Mouse (Mus musculus): ENCODE measurements around the gene Slc34a1. TPM values are rescaled to one million over a fixed set of nuclear protein-coding genes. Genes with fewer than 3 reads are reported as not detected.

Slc34a1 gene
- polyA plus RNA-seq, 1 experiment, result 9,073 TPM

DNA sequence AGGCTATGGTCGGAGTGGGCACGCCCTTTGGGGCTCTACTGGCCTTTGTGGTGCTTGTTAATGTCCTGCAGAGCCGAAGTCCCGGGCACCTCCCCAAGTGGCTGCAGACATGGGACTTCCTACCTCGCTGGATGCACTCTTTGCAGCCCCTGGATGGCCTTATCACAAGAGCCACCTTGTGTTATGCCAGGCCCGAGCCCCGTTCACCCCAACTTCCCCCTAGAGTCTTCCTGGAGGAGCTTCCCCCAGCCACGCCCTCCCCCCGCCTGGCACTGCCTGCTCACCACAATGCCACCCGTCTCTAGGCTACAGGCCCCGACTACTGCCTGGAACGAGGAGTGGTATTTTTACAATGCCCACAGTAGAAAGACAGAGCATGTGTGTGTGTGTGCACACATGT is 15.3 kb downstream of the Slc34a1 start:
- Histone ChIP-seq H3K27ac (ENCODE audit: insufficient read depth, low read depth, low read length) (no peak overlapping the region), H3K36me3 (ENCODE audit: control insufficient read depth, insufficient read depth, low read length) (no peaks in the 10 kb centered on the region; the same call in 1 of the 2 replicates), H3K4me1 (ENCODE audit: control insufficient read depth, insufficient read depth, low read length) (no peaks in the 10 kb centered on the region), H3K27me3 (replicated peaks; ENCODE audit: control insufficient read depth, insufficient read depth, low read length) (no peaks in the 10 kb centered on the region), H3K4me3 (ENCODE audit: insufficient read depth, low read depth, low read length) (no peak overlapping the region)
- TF ChIP-seq POLR2A (IDR thresholded peaks at IDR 0.05; ENCODE audit: low read depth, low read length), result peak; percentile 15
- TF ChIP-seq CTCF (conservative IDR thresholded peaks at IDR 0.05; ENCODE audit: insufficient read depth, insufficient read length, low read depth, low read length), result no peak
- peak; percentile 21 for DNase-seq
- WGBS, result 59% methylated on average over 12 of the region's 12 CpGs

DNA sequence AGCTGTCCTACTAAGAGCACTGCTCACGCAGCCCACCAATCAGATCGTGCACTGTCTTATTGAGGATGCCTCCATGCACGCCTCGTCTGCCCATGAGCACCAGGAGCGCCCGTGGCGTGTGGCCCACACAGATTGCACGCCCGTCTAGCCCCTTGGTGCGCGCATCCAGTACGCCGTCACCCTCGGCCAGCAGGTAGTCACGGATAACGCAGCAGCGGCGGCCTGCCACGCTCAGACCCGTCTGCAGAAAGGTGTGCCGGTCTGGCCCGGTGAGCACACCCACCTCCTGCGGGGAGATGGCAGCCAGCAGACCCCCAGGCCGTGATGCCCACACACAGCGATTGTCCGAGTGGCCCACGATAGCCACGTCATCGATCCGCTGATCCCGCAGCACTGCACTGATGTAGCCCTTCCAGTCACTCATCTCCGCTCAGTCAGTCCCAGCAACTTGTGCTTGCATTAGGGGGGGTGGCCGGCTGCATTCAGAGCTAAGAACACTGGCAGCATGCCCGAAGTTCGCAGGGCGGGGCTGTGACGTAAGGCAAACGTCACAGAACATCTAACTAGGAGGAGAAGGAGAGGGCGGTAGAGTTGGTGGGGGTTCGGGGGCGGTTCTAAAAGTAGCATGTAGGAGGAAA is 16.9 kb downstream of the Slc34a1 start, which contains the start of gene Pfn3:
Gene Pfn3 (minus strand): TSS at position 490 of the 638 bp plus-strand sequence.
- TF ChIP-seq CTCF (conservative IDR thresholded peaks at IDR 0.05; ENCODE audit: insufficient read depth, insufficient read length, low read depth, low read length) (no peak; the same call in 1 of the 2 replicates), POLR2A (IDR thresholded peaks at IDR 0.05; ENCODE audit: low read depth, low read length) (peak; percentile 90)
- WGBS, result 19% methylated on average over 41 of the region's 41 CpGs
- no peak within 1 kb of the TSS for H3K4me3 ChIP-seq (ENCODE audit: insufficient read depth, low read depth, low read length)
- H3K27ac ChIP-seq (ENCODE audit: insufficient read depth, low read depth, low read length), result no peak within 1 kb of the TSS
- H3K36me3 ChIP-seq (ENCODE audit: control insufficient read depth, insufficient read depth, low read length), result no peaks in the 10 kb centered on the region; the same call in 1 of the 2 replicates
- peak; percentile 93 for DNase-seq
- H3K4me1 ChIP-seq (ENCODE audit: control insufficient read depth, insufficient read depth, low read length), result no peaks in the 10 kb centered on the region
- no peaks in the 10 kb centered on the region for H3K27me3 ChIP-seq (replicated peaks; ENCODE audit: control insufficient read depth, insufficient read depth, low read length)

DNA sequence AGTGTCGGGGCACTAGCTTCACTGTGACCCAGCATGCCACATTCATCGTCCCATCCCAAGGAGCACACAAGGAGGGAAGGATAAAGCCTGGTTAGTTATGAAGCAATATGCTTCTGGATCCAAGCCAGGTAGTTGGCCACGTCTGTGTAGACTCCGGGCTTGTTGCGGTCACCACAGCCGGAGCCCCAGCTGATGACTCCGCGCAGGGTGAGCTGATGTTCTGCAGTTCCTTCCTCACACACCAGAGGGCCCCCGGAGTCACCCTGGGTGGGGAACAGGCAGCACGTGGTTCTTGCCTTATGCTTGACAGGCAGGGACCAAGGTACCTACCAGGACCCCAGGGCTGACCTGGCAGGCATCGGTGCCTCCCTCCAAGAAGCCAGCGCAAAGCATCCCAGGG is 20.0 kb downstream of the Slc34a1 start:
- no peaks in the 10 kb centered on the region for H3K4me1 ChIP-seq (ENCODE audit: control insufficient read depth, insufficient read depth, low read length)
- H3K27me3 ChIP-seq (replicated peaks; ENCODE audit: control insufficient read depth, insufficient read depth, low read length), result no peaks in the 10 kb centered on the region
- no peak for TF ChIP-seq POLR2A (IDR thresholded peaks at IDR 0.05; ENCODE audit: low read depth, low read length)
- peak; percentile 80 for TF ChIP-seq CTCF (conservative IDR thresholded peaks at IDR 0.05; ENCODE audit: insufficient read depth, insufficient read length, low read depth, low read length)
- DNase-seq, result peak; percentile 84
- H3K27ac ChIP-seq (ENCODE audit: insufficient read depth, low read depth, low read length), result no peak overlapping the region
- 7% methylated on average over 12 of the region's 12 CpGs for WGBS
- no peaks in the 10 kb centered on the region for H3K36me3 ChIP-seq (ENCODE audit: control insufficient read depth, insufficient read depth, low read length)
- no peak overlapping the region for H3K4me3 ChIP-seq (ENCODE audit: insufficient read depth, low read depth, low read length)

DNA sequence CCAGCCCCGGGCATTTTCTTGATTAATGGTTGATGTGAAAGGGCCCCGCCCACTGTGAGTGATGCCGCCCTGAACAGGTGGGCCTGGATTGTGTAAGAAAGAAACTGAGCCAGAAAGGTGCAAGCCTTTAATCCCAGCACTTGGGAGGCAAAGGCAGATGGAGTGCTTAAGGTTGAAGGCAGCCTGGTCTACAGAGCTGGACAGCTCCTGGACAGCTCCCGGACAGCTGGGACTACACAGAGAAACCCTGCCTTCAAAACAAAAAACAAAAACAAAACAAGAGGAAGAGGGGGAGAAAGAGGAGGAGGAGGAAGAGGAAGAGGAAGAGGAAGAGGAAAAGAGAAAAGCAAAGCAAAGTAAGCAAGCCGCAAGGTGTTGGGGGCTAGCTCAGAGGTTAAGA is 21.2 kb downstream of the Slc34a1 start:
- H3K27me3 ChIP-seq (replicated peaks; ENCODE audit: control insufficient read depth, insufficient read depth, low read length), result no peaks in the 10 kb centered on the region

DNA sequence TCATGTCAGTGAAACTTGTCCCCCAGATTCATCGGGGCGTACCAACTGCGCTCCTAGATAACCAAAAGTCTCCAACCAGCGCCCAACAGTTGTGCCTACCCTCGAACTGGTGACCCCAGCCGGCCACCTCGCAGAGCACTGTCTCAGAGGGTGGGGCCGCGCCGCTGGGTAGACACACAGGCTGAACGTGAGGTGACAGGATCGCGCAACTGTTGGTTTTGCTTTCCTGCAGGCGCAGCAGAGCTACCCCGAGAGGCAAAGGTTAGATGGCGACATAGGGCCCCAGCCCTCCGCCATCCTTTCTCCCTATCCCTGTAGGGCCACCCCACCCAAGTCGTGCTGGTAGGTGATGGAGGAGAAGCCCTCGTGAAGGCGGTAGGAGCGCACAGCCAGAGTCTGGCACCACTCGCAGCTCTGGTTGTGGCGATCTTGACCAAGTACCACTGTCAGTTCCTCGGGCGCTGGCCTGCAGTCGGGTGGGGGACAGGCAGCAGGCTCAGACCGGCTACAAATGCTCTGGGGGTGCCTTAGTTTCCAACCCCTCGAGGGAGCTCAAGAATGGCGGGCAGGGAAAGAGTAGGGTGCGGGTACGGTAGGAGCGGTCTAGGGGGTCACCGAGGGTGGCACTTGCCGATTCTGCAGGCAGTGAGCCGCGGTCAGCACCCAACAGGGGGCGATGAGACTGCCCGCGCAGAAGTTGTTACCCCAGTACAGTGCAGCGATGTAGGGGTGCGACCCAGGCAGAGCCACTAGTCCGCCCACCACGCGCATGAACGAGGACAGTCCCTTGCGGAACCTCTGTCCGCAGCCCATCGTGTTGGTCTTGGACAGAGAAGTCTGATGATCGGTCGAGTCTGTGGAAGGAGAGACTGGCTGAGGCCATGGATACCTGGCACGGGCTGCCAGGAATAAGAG is 22.3 kb downstream of the Slc34a1 start:
- no peaks in the 10 kb centered on the region for H3K4me1 ChIP-seq (ENCODE audit: control insufficient read depth, insufficient read depth, low read length)
- no peak overlapping the region for H3K27ac ChIP-seq (ENCODE audit: insufficient read depth, low read depth, low read length)
- no peak overlapping the region for H3K4me3 ChIP-seq (ENCODE audit: insufficient read depth, low read depth, low read length)
- whole genome bisulfite sequencing, result 30% methylated on average over 51 of the region's 51 CpGs
- DNase-seq, result no peak
- no peaks in the 10 kb centered on the region for H3K27me3 ChIP-seq (replicated peaks; ENCODE audit: control insufficient read depth, insufficient read depth, low read length)
- TF ChIP-seq POLR2A (IDR thresholded peaks at IDR 0.05; ENCODE audit: low read depth, low read length) (no peak), CTCF (conservative IDR thresholded peaks at IDR 0.05; ENCODE audit: insufficient read depth, insufficient read length, low read depth, low read length) (no peak)
- H3K36me3 ChIP-seq (ENCODE audit: control insufficient read depth, insufficient read depth, low read length), result no peaks in the 10 kb centered on the region

More for the DNA sequence above, 21.2 kb downstream of the Slc34a1 start:
- Histone ChIP-seq H3K4me1 (ENCODE audit: control insufficient read depth, insufficient read depth, low read length) (no peaks in the 10 kb centered on the region), H3K4me3 (ENCODE audit: insufficient read depth, low read depth, low read length) (no peak overlapping the region), H3K36me3 (ENCODE audit: control insufficient read depth, insufficient read depth, low read length) (no peaks in the 10 kb centered on the region), H3K27ac (ENCODE audit: insufficient read depth, low read depth, low read length) (no peak overlapping the region)
- 57% methylated on average over 5 of the region's 5 CpGs for WGBS
- no peak for TF ChIP-seq POLR2A (IDR thresholded peaks at IDR 0.05; ENCODE audit: low read depth, low read length)
- no peak for TF ChIP-seq CTCF (conservative IDR thresholded peaks at IDR 0.05; ENCODE audit: insufficient read depth, insufficient read length, low read depth, low read length)
- DNase-seq, result no peak

DNA sequence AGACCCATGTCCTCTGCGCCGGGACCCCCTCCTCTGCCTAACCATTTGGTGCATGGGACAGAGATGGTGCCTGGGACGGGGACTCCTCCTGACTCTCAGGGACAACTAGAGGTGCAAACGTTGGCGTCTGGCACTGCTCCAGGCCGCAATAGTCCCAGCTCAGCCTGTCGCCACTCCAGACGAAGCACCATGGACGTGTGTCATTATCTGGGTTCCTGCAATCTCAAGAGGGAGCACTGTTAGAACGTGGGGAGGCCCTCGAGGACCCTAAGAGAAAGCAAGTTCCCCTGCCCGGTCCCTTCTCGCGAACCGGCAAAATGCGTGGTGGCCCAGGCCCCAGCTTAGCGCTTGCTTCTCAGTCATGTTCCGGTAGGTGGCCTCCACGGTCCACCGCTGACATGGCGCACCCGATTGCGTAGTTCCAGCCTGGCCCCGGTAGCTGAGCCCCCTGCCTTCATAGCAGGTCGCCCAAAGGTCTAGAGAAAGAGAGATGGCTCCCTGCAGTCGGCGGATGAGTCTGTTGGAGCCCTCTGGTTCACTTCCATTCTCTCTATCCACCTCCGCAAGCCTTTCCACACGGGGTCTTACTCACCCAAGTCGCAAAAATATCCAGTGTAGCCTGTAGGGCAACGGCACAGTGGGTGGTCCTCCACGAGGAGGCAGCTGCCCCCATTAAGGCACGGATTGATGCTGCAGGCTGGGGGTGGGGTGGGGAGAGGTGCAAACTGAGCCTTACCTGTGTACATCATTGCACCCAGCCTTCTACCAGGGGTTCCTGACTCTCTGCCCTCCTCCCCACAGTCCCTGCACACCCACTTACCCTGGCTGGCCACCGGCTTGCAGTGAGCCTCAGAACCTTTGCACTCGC is 23.2 kb downstream of the Slc34a1 start:
- no peak overlapping the region for H3K27ac ChIP-seq (ENCODE audit: insufficient read depth, low read depth, low read length)
- no peaks in the 10 kb centered on the region for H3K36me3 ChIP-seq (ENCODE audit: control insufficient read depth, insufficient read depth, low read length)
- H3K4me3 ChIP-seq (ENCODE audit: insufficient read depth, low read depth, low read length), result peak overlapping the region; percentile 13; the same call in 1 of the 2 replicates
- 10% methylated on average over 35 of the region's 35 CpGs for WGBS
- TF ChIP-seq POLR2A (IDR thresholded peaks at IDR 0.05; ENCODE audit: low read depth, low read length) (no peak), CTCF (conservative IDR thresholded peaks at IDR 0.05; ENCODE audit: insufficient read depth, insufficient read length, low read depth, low read length) (peak; percentile 82)
- no peaks in the 10 kb centered on the region for H3K4me1 ChIP-seq (ENCODE audit: control insufficient read depth, insufficient read depth, low read length)
- H3K27me3 ChIP-seq (replicated peaks; ENCODE audit: control insufficient read depth, insufficient read depth, low read length), result no peaks in the 10 kb centered on the region
- peak; percentile 70 for DNase-seq

Data from kidney, adult 2 months (tissue).